Mouse (Mus musculus) telencephalon, adult 2 months (tissue): Measurements from ENCODE around the gene Hoxc9.

Experiments
- DNase-seq: peaks from one replicate; pipeline ENCODE4 v3.0.0-alpha.2; 2011; ENCODE audit warnings: low read depth, low spot score

Hoxc9 gene

GRCm38 (mm10) chr15:102976171-102976570, at the start of gene Hoxc9:
Gene Hoxc9, plus strand, starts transcription at chr15:102976439.
- DNase-seq: no peak

GRCm38 (mm10) chr15:102927032-102927645, 49.1 kb upstream of the Hoxc9 start:
- DNase-seq: no peak

GRCm38 (mm10) chr15:102931706-102932358, 44.4 kb upstream of the Hoxc9 start:
- no peak for DNase-seq

GRCm38 (mm10) chr15:102934438-102934837, 41.8 kb upstream of the Hoxc9 start:
- no peak for DNase-seq

- no peak for DNase-seq
Measured at GRCm38 (mm10) chr15:102934897-102935296, 41.3 kb upstream of the Hoxc9 start.

- DNase-seq: no peak
Measured at GRCm38 (mm10) chr15:102936279-102936972, 39.8 kb upstream of the Hoxc9 start, which contains the start of gene Hoxc12. Gene Hoxc12, plus strand, starts transcription at chr15:102936757.

GRCm38 (mm10) chr15:102937036-102937666, 39.1 kb upstream of the Hoxc9 start:
- DNase-seq: no peak

GRCm38 (mm10) chr15:102939256-102940155, 36.7 kb upstream of the Hoxc9 start:
- DNase-seq: no peak

GRCm38 (mm10) chr15:102942739-102943467, 33.3 kb upstream of the Hoxc9 start:
- no peak for DNase-seq

GRCm38 (mm10) chr15:102943468-102943813, 32.8 kb upstream of the Hoxc9 start:
- DNase-seq: no peak

- no peak for DNase-seq
Measured at GRCm38 (mm10) chr15:102945185-102946077, 30.8 kb upstream of the Hoxc9 start.

- no peak for DNase-seq
Measured at GRCm38 (mm10) chr15:102947276-102947675, 29.0 kb upstream of the Hoxc9 start.

- DNase-seq: no peak
Measured at GRCm38 (mm10) chr15:102948842-102949241, 27.4 kb upstream of the Hoxc9 start.

GRCm38 (mm10) chr15:102949696-102950095, 26.5 kb upstream of the Hoxc9 start:
- no peak for DNase-seq

GRCm38 (mm10) chr15:102950877-102951276, 25.4 kb upstream of the Hoxc9 start:
- no peak for DNase-seq

- no peak for DNase-seq
Measured at GRCm38 (mm10) chr15:102953561-102953960, 22.7 kb upstream of the Hoxc9 start.

GRCm38 (mm10) chr15:102954192-102955006, 21.8 kb upstream of the Hoxc9 start, which contains the start of gene Hoxc11:
Gene Hoxc11, plus strand, starts transcription at chr15:102954427.
- DNase-seq: no peak

- DNase-seq: no peak
Measured at GRCm38 (mm10) chr15:102955007-102955382, 21.2 kb upstream of the Hoxc9 start.
